Mouse (Mus musculus) kidney, postnatal 25 days (tissue): ENCODE results near the gene Gpc5.

Experiments used
- DNase-seq, 2 experiments: peaks; one replicate each; pipeline ENCODE4 v3.0.0; 2021; ENCODE audit warnings: mixed read lengths in 2 of 2

Gene Gpc5

GRCm38 (mm10) chr14:115580466-115581255, 488.6 kb downstream of the Gpc5 start:
- DNase-seq = no peak

- DNase-seq = no peak
Measured at GRCm38 (mm10) chr14:115581256-115581633, 489.2 kb downstream of the Gpc5 start.

- DNase-seq = peak in 1 of 2 experiments; percentile 11
Measured at GRCm38 (mm10) chr14:115600259-115601029, 508.4 kb downstream of the Gpc5 start.

- DNase-seq = no peak
Measured at GRCm38 (mm10) chr14:115614154-115614553, 522.1 kb downstream of the Gpc5 start.

- no peak for DNase-seq
Measured at GRCm38 (mm10) chr14:115616305-115616704, 524.3 kb downstream of the Gpc5 start.

GRCm38 (mm10) chr14:115616846-115617245, 524.8 kb downstream of the Gpc5 start:
- DNase-seq = peak; percentile 19 to 30

GRCm38 (mm10) chr14:115620473-115620872, 528.5 kb downstream of the Gpc5 start:
- DNase-seq = peak; percentile 25 to 32

GRCm38 (mm10) chr14:115631160-115631898, 539.3 kb downstream of the Gpc5 start:
- DNase-seq = no peak

- no peak for DNase-seq
Measured at GRCm38 (mm10) chr14:115633311-115633710, 541.3 kb downstream of the Gpc5 start.

GRCm38 (mm10) chr14:115679875-115680274, 587.9 kb downstream of the Gpc5 start:
- DNase-seq = no peak

GRCm38 (mm10) chr14:115746013-115746412, 654.0 kb downstream of the Gpc5 start:
- DNase-seq = no peak

- no peak for DNase-seq
Measured at GRCm38 (mm10) chr14:115760241-115760640, 668.2 kb downstream of the Gpc5 start.

GRCm38 (mm10) chr14:115779382-115780177, 687.6 kb downstream of the Gpc5 start:
- DNase-seq = no peak

GRCm38 (mm10) chr14:115804751-115805150, 712.7 kb downstream of the Gpc5 start:
- no peak for DNase-seq

GRCm38 (mm10) chr14:115819021-115819420, 727.0 kb downstream of the Gpc5 start:
- DNase-seq = peak in 1 of 2 experiments; percentile 41

GRCm38 (mm10) chr14:115821657-115822056, 729.6 kb downstream of the Gpc5 start:
- DNase-seq = no peak

- DNase-seq = no peak
Measured at GRCm38 (mm10) chr14:115830485-115830884, 738.5 kb downstream of the Gpc5 start.

GRCm38 (mm10) chr14:115831219-115831755, 739.3 kb downstream of the Gpc5 start:
- DNase-seq = peak; percentile 62 to 79

GRCm38 (mm10) chr14:115831854-115832625, 740.0 kb downstream of the Gpc5 start:
- no peak for DNase-seq

GRCm38 (mm10) chr14:115843783-115844182, 751.8 kb downstream of the Gpc5 start:
- DNase-seq = no peak

GRCm38 (mm10) chr14:115844773-115845427, 752.9 kb downstream of the Gpc5 start:
- DNase-seq = no peak
